Mouse (Mus musculus): ENCODE measurements around the gene Wdr90.

The Wdr90 gene

DNA sequence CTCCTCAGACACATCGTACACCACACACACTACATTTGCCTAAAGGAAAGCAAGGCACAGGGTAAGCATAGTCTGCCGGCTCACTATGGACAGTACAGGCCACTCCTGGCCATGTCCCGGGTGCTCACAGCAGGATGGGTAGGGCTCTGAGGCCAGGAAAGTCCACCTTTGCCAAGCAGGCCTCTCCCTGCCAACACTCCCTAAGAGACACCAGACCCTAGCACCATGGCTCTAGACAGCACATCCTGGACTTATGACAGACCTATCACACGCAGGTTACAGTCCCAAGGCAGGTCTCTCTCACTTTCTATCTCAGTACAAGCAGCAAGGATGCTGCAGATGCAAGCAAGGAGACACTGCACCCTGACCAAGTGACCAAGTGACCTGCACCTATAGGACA lies 18.2 kb downstream of the Wdr90 start:
- DNase-seq, result no peak

DNA sequence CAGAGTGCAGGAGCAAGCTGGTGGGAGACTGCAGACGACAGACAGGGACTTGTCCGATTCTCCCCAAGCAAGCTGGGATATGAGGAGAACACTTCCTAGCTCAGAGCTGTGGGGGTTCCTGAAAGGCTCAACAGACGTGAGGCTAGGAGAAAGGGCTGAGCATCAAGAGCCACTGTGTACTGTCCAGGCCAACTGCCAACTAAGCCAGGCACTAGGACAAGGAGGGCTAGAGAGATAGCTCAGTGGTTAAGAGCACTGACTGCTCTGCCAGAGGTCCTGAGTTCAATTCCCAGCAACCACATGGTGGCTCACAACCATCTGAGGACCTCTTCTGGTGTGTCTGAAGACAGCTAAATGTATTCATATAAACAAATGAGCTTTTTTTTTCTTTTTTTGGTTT lies 18.8 kb downstream of the Wdr90 start:
- no peak for DNase-seq

DNA sequence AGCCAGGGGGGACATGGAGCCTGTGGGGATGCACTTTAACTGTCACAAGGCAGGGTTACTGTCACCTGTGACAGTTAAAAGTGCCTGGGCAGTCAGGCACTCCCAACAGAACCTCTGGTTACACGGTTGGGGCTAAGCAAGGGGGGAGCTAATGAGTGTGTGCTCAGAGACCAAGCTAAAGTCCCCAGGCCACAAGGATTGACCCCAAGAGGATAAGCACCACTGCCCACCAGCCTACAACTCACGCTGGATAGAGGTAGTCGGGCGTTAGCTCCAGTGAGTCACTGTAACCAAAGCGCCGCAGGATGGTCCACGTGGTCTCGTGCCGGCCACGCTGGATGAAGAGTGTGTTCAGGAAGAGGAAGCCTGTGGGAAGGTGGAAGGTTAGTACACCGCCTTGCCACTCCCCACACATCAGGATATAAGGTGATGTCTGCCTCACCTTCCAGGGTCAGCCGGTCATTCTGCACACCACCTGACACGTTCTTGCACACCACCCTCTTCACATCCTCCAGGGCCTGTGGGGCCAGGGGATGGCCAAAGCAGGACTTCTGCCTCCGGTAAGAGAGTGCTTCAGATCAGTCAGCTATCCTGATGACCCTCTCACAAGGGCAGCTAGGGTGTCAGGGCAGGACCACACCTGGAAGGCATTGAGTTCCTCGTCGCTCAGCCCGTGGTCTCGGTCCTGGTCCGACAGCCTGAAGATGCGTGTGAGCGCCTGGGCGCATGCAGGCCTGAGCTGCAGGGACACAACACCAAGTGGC lies 20.0 kb downstream of the Wdr90 start, which contains the start of gene Gm20683:
Gene Gm20683 (minus strand): TSS at position 647 of the 764 bp plus-strand sequence.
- DNase-seq, result no peak

DNA sequence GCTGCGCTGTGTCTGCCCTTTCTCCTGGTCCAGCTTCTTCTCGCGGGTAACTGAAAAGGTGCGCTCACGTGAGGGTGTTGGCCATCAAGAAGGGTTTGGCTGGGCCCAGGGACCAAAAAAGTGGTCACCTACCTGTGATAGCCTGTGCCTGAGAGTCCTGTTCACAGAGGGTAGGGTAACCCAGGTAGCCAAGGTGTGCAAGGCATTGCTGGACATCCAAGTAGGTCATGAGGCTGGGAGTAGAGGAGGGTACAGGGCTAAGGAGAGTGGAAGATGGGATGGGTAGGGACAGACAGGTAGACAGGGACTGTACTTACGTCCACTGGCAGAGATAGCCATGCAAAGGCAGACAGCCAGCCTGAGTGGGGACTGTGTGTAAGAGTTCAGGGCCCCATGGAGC lies 20.8 kb downstream of the Wdr90 start:
- DNase-seq, result no peak

DNA sequence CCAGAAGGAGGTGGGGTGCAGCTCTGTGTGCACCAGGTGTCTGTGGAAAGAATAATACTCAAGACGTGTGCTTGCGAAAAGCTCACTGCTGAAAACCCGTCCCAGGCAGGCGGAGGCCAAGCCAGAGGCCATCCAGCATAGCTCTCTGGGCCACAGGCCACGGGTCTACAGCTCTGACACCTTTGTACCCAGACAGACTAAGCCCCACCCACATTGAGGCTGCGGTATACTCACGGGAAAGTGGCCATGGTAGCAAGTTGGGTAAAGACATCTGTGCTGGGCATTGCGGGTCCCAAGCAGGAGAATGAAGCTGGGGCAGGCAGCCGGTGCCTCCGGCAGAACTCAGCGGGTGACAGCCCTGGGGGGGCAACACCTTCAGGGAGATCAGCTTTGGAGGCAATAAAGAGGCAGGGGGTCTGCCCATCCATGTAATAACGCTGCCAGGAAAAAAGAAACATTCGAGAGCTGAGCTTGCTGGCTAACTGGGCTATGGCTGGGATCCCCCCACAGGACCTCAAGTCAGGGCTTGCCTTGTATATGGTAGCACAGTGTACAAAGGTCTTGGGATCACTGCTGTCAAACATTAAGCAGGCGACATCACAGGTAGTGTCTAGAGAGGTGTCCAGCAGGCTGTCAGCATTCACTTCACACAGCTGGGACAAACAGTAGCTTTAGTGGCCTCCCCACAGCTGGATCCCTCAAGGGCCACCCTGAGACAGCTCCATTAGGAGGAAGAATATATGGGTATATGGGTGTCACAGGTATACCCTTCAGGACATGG lies 21.7 kb downstream of the Wdr90 start:
- DNase-seq, result no peak

DNA sequence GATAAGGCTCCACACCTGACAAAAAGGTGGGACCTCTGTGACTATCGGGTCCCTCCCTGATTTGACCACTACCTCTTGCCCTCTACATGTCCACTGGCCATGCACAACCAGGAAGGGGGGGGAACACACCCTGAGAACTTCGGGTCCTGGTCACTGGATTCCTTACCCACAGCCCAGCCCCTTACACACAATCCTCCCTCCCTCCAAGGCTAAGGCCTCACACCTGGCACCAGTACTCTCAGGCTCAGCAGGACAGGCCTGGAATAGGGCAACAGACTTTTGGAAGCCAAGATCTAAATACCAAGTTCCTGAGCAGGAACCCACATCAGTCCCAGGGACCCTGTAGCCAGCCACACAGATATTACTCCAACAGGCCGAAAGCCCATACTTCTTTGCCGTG lies 22.4 kb downstream of the Wdr90 start:
- DNase-seq, result no peak

DNA sequence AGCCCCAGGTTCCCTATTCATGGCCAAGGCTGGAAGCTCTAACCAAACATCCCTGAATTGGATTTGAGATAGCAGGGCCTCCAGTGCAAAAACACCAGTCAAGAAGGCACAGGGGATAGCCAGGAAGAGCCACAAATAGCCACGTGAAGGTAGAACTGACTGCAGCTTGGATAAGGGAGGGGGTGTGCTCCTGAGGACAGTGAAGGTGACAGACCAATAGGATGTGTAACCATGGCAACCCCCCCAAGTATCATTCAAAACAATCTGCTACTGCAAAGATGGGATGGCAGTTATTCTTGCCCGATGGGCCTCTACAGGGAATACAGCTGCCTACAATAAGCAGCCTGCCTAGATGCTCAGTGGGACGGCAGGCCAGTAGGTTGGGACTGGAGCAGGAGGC lies 23.8 kb downstream of the Wdr90 start:
- peak; percentile 56 for DNase-seq

DNA sequence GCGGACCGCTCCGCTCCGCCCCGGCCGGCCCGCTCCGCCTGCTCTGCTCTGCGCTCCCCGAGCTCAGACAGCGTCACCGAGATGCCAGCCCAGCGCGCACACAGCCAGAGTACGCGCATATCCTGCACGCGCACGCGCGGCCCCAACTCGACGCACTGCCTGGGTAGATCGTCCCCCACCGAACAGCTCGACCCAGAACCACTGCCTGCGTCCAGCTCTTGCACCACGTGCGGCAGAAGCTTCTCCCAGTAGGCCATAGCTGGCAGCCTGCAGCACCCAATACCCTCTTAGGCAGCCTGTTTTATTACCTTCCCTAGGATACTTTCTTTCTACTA lies 24.3 kb downstream of the Wdr90 start, which contains the start of gene Rhbdl1:
Gene Rhbdl1 (minus strand): TSS at position 220 of the 335 bp plus-strand sequence.
- DNase-seq, result peak; percentile 89

DNA sequence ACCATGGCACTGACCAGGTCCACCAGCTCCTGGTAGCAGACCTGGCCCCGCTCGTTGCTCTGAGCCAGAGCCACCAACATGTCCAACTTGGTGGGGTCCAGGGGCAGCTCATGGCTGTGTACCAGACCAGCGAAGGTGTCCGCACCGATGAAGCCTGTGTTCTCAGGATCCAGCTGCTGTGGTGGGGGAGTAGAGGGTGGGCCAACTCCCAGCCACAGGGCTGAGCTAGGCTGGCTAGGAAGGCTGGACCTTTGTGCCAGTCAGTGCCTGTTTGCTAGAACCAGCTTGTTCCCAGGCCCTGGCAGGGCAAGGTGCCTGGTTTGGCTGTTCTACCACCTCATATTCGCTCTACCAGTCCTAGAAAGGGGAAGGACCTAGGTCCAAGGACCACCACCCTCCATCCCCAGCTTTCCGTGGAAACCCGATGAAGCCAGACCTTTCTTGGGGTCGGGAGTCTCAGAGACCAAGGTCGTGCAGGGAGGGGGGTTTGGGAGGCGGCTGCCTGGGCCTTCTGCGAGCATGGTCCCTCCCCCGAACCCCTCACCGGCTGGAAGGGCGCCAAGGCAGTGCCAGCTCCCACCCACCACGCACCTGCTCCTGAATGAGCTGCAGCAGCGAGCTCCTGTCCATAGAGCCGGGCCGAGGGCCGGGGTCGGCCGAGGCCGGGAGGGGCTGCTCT lies 24.8 kb downstream of the Wdr90 start:
- DNase-seq, result no peak

DNA sequence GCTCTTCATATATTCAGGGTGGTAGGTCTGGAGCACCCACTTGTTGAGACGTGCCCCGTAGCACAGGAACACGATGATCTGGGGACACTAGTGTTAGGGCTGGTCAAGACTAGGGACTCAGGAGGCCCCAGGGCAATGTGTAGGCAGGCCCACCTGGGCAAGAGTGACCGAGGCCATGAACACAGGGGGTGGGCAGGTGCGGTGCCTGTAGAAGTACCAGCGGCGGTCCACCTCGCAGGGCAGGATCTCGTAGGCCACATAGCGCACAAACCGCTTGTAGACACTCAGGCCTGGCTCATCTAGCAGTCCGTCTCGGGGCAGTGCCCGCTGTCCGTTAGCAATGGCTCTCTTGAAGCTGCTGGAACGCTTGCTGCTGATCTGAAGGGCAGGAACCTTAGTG lies 25.5 kb downstream of the Wdr90 start:
- peak; percentile 68 for DNase-seq

DNA sequence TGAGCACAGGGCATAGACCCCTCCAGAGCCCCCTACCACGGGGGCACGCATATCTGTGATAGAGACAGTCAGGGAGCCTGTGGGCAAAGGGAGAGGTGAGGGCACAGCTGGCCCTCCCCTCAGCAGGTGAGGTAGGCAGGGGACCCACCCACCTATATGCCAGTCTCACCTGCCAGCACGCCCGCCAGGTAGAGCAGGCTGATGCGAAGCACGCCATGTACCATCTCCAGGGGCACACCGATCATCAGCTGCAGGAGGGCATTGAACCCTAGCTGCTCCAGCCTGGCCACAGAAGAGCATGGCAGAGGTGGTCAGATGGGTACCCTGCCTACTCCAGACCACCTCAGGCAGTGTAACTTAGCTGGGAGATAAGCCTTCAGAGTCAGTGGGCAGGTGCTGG lies 26.0 kb downstream of the Wdr90 start:
- peak; percentile 57 for DNase-seq

DNA sequence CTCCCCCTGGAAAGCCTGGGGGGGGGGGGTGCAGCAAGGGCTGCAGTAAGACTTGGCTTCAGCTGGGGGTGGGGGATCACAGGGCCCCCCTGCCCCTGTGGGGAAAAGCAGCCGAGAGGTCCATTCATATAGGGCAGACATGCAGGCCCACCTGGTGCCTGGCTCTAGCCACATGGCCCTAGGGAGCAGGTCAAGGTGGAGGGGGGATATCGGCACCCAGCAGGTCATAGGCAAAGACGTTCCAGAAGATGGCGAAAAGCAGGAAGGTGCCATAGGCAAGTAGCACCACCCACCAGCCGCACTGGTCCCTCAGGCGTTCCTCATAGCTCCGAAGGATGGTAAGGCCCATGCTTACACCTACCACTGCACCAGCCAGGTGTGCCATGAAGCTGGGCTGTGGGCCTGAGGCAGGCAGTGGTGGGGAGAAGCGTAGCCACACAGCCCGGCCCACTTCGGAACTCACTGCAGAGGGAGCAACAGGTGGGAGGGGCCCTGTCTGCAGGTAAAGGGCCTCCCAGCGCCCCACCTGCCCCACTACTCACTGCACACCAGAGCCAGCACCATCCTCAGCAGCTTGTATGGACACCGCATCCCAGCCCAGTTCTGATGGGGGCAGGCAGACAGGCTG lies 26.6 kb downstream of the Wdr90 start:
- peak; percentile 69 for DNase-seq

DNA sequence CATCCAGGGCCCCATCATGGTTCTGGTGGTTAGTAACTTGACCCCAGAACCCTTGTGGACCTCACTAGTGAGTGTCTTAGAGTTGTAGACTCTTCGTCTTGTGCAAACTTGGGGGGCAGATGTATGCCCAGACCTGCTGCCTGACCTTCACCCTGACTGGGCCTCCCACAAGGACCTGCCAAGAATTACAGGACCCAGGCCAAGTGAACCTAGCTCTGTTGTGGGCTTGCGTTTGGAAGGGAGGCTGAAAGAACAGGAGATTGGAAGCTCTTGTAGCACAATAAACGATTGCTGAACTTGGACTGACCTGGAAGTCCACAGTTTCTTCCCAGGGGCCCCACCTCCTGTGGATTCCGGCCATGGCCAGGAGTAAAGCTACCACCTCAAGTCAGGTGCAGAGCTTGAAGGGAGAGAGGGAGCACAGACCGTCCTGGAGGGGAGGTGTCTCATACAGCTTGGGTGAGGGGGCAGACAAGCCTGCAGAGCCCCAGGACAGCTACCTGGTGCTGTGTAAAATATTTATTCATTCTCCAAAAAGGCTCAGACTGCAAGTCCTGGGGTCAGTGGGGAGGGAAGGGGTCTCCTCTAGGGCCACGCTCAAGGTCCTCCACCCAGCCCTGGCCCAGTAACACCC lies 27.2 kb downstream of the Wdr90 start:
- peak; percentile 74 for DNase-seq

DNA sequence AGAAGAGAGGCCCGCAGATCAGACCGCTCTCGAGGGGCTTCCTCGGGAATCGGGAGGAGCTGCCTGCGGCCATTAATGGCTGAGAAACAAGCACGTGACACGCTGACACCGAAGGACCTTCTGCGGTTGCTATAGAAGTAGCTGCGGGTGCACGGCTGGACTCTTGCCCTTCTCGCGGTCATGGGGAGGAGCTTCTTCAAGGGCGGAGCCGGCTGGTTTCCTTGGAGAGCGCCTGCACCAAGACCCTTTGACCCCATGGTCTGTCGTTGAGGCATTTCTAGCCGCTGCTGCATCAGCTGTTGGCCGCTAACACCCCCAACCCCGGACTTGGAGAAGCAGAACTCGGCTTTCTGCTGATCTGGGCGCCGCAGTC lies 28.0 kb downstream of the Wdr90 start, which contains the start of gene Stub1:
Gene Stub1 (minus strand): TSS at position 114 of the 373 bp plus-strand sequence.
- no peak for DNase-seq

DNA sequence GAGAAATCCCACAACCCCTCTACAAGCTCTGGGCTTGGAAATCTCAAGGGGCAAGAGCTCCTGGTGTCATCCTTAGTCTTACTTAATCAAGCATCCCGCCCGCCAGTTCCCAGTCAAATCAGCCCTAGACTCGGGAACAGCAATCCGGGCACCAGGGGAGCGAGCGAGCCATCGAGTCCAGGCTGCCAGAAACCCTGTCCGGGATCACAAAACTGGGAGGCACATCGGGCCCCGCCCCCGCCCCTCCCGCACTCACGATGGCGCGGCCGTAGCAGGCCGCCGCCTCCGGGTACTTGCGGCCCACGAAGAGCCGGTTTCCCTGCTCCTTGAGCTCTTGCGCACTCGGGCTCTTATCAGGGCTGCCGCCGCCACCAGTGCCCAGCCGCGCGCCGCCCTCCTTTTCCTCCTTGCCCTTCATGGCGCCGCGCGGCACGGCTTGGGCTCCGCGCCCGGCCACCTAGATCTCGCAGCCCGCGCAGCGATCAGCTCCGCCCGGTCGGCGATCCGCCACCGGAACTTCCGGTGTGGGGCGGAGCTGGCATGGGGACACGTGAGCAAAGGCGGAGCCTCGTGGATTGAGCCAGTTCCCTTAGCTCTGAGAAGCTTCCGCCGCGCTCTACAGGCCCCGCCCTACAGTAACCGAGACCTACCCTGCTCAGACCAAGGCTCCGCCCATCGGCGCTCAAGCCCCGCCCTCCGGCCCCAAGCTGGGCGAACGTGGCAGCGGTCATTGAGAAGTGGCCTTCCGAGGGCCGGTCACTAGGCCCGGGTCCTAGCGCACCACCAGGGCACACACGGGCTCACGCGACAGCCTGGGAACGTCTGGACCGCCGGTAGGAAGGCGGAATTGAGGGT lies 28.6 kb downstream of the Wdr90 start:
- peak; percentile 99 for DNase-seq

DNA sequence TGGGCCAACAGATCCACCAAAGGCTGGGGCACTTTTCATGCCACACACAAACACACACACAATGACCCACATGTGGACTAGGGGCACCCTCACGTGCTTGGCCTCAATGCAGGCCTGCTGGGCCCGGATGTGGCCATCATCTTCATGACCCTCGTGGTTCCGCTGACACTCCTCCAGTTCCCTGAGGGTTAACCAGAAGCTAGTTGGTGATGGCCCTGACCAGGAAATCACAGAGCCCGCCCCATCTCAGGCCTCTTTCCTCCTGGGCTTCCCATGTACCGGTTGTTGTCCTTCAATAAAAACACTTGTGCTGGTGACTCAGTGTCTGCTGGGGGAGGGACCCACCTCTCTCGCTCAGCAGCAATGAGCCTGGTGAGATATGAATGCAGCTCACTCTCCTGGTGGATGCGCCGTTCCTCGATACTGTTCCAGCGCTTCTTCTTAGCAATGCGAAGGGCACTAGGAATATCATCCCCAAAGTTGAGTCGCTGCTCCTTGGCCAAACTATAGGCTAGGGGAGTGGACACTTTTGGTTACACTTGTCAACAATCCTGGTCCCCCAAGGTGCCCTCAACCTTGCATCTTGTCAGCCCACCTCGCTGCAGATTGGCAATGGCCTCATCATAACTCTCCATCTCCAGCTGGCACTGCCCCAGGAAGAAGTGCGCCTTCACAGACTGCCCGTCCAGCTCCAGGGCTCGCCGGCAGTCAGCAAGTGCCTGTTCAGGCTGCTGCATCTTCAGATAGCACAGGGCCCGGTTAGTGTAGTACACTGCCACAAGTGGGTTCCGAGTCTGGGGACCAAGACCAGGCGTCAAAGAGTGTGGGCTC lies 29.6 kb downstream of the Wdr90 start:
- peak; percentile 77 for DNase-seq

DNA sequence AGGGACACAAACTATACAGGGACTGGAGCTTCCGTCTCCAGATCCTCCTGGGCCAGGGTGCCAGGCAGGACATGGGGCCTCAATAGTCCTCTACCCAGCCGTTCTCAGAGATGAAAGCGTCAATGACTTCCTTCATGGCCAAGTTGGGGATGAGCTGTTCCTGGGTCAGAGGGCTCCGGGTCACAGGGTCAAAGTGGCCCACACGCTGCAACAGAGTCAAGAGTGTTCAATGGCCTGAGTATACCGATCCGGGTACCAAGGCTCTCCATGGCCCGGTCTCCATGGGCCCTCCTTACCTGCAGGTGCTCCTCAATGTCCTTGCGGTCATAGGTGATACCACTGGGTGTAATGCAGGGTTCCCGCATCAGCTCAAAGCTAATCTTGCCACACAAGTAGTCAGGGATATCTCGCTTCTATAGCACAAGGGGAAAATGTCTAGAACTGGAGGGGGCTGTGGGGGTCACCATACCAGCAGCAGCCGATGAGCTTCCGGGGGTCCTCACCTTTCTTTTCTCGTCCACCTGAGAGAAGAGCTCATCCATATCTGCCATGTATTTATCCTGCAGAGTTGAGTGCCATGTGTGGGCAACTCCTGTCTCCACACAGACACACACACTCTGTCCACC lies 30.4 kb downstream of the Wdr90 start:
- DNase-seq, result peak; percentile 53

DNA sequence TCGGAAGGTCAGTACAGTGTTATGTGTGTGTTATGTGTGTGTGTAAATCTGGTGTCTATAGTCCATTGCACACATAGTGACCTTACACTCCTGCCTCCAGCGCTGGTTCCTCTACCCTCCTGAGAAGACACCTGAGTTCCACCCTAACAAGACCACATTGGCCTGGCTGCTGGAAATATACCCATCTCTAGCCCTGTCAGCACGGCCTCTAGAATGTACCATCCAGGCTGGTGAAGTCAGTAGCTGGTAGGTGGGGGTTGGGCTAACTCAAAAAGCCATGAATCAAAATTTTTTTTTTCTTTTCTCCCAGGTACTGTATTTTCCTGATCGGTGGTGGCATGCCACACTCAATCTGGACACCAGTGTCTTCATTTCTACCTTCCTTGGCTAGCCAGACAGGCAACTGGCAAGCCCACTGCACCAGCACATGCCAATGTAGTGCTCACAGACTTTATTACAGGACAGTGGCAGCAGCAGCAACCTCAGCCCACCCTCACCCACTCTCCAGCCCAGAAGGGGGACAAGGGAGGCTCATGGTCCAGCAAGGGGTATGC lies 31.0 kb downstream of the Wdr90 start:
- DNase-seq, result peak; percentile 57

DNA sequence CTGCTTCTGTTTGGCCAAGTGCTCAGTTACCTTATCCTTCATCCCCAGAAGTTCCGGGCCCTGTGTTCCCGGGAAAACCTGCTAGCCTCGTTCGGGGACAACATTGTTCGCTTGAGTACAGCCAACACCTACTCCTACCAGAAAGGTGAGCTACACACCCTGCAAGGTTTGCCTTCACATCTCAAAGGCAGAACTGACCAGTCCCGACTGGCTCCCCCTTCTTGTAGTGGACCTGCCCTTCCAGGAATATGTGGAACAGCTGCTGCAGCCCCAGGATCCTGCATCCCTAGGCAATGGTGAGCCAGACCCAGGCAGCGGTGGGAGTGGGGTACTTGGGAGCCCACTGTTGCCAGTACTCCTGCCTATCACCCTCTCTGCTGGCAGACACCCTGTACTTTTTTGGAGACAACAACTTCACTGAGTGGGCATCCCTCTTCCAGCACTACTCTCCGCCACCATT lies 31.7 kb downstream of the Wdr90 start:
- DNase-seq, result peak; percentile 62

Measured in cerebellum, adult 9-10 months (tissue).